Comparison of ENCODE assay signal across 12 mouse cellular contexts in the genomic region with DNA sequence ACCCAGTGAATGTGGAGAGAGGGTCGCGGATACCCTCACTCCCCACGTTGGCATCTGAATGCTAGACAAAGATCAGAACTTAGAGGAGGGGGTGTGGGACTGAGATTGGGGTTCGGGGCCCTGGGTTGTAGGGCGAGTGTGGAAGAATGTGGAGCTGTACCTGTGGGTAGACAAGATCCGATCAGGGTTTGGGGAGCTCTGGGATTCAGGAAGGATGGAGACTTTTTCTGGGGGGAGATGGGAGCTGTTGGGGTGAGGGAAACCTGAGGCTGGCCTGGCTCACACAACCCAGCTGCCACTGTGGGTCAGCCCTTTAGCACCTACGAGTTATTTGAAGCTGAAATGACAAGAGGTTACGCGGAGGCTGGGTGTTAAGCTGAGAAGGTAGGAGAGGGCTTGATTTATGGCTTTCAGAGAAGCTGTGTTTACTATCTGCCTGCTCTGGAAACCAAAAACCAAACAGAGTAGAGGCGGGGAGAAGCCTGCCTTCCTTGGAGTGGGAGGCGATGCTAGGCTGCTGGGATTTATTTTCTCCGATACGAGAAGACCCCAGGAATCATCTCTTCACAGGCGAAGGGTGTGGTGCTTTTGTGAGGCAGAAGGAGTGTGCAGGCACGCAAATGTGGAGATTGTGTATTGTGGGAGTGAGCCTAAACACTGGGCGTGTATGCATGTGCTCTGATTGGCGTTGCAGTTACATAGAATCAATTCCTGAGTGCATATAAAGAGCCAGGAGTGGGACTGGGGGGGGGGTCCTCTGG. TPM values are rescaled to one million over a fixed set of nuclear protein-coding genes. Genes with fewer than 3 reads are reported as not detected.
DNase-seq lines count a peak whose midpoint lies in the region; ATAC-seq and TF ChIP-seq lines count a peak whose summit lies in the region.
"Had no signal": no experiment of that assay in that cellular context is flagged by ENCODE, and none has a peak within 500 bp of the region (broad histone marks: within the 10 kb centered on the region; RNA-seq: fewer than 3 reads in every experiment).

No protein-coding gene starts in this region.

- TF ChIP-seq CTCF in kidney, adult 2 months (conservative IDR thresholded peaks at IDR 0.05; ENCODE audit: insufficient read depth, insufficient read length, low read depth, low read length), result no peak
- no peak for TF ChIP-seq CTCF in liver, postnatal 0 days (IDR thresholded peaks at IDR 0.05; ENCODE audit: low read depth)

- TF ChIP-seq POLR2A in kidney, adult 2 months (IDR thresholded peaks at IDR 0.05; ENCODE audit: low read depth, low read length), result no peak

- ATAC-seq in embryonic facial prominence, embryonic 11.5 days (replicated peaks; ENCODE audit: insufficient number of reproducible peaks, low FRiP score, low TSS enrichment, low read depth), result no peak
- ATAC-seq in hindbrain, embryonic 15.5 days (ENCODE audit: low FRiP score, low read depth), result no peak
- ATAC-seq in liver, postnatal 0 days, result no peak
- ATAC-seq: forebrain, embryonic 13.5 days had no signal

- H3K4me1 ChIP-seq in kidney, adult 2 months (ENCODE audit: control insufficient read depth, insufficient read depth, low read length), result peaks cover 51% of the 10 kb centered on the region
- H3K4me1 ChIP-seq in embryonic facial prominence, embryonic 11.5 days (ENCODE audit: control insufficient read depth, insufficient read depth, low read length), result no peaks in the 10 kb centered on the region; the same call in 1 of the 2 replicates
- peaks cover 29% of the 10 kb centered on the region for H3K4me1 ChIP-seq in hindbrain, embryonic 15.5 days (replicated peaks)
- 0 out of 2 replicates have a peak, but pooled peaks cover 3% of the 10 kb centered on the region for H3K4me1 ChIP-seq in liver, postnatal 0 days (ENCODE audit: insufficient read depth)
- H3K4me1 ChIP-seq: forebrain, embryonic 13.5 days had no signal

- no peaks in the 10 kb centered on the region for H3K9me3 ChIP-seq in embryonic facial prominence, embryonic 11.5 days (replicated peaks; ENCODE audit: control insufficient read depth, low read length)
- H3K9me3 ChIP-seq in hindbrain, embryonic 15.5 days, result no peaks in the 10 kb centered on the region
- no peaks in the 10 kb centered on the region for H3K9me3 ChIP-seq in liver, postnatal 0 days (ENCODE audit: low read length)
- H3K9me3 ChIP-seq: forebrain, embryonic 13.5 days; midbrain, embryonic 10.5 days had no signal

- peak overlapping the region; percentile 43; the same call in 1 of the 2 replicates for H3K9ac ChIP-seq in embryonic facial prominence, embryonic 11.5 days (replicated peaks; ENCODE audit: low read length)
- peak overlapping the region; percentile 65 for H3K9ac ChIP-seq in hindbrain, embryonic 15.5 days
- H3K9ac ChIP-seq in liver, postnatal 0 days (replicated peaks), result no peak overlapping the region
- H3K9ac ChIP-seq: forebrain, embryonic 13.5 days had no signal

- peak overlapping the region; percentile 14 for H3K27ac ChIP-seq in kidney, adult 2 months (ENCODE audit: insufficient read depth, low read depth, low read length)
- H3K27ac ChIP-seq in embryonic facial prominence, embryonic 11.5 days (replicated peaks; ENCODE audit: low read depth, low read length), result 0 out of 2 replicates have a peak overlapping the region, but pooled peaks have one; percentile 28
- H3K27ac ChIP-seq in hindbrain, embryonic 15.5 days (replicated peaks), result peak overlapping the region; percentile 96
- H3K27ac ChIP-seq in liver, postnatal 0 days (ENCODE audit: low read depth), result no peak overlapping the region
- H3K27ac ChIP-seq: forebrain, embryonic 13.5 days; heart, adult 2 months; midbrain, embryonic 10.5 days had no signal

- no peaks in the 10 kb centered on the region for H3K27me3 ChIP-seq in kidney, adult 2 months (replicated peaks; ENCODE audit: control insufficient read depth, insufficient read depth, low read length)
- peaks cover 99% of the 10 kb centered on the region for H3K27me3 ChIP-seq in embryonic facial prominence, embryonic 11.5 days (ENCODE audit: control insufficient read depth, insufficient read depth, low read length)
- H3K27me3 ChIP-seq in hindbrain, embryonic 15.5 days, result peaks cover 56% of the 10 kb centered on the region
- peaks cover 77% of the 10 kb centered on the region for H3K27me3 ChIP-seq in liver, postnatal 0 days (ENCODE audit: insufficient read depth, low read length)

- no peak for TF ChIP-seq EP300 in liver, postnatal 0 days (IDR thresholded peaks at IDR 0.05; ENCODE audit: low read depth)

- H3K4me2 ChIP-seq in embryonic facial prominence, embryonic 11.5 days (ENCODE audit: low read depth, low read length), result peak overlapping the region; percentile 48
- H3K4me2 ChIP-seq in hindbrain, embryonic 15.5 days, result peak overlapping the region; percentile 59
- peak overlapping the region; percentile 50 for H3K4me2 ChIP-seq in liver, postnatal 0 days (ENCODE audit: low read depth, low read length)
- H3K4me2 ChIP-seq: forebrain, embryonic 13.5 days had no signal

- no peak for DNase-seq in kidney, adult 2 months
- DNase-seq in kidney, adult 9 months, result no peak
- DNase-seq in embryonic facial prominence, embryonic 11.5 days (ENCODE audit: low spot score), result no peak
- DNase-seq in liver, postnatal 0 days, result no peak
- DNase-seq in cerebellum, adult 11 months, result no peak
- no peak for DNase-seq in right cerebral cortex, adult 2 months (ENCODE audit: low spot score in 2 of 2)
- DNase-seq: cerebellum, adult 8-10 months; heart, adult 2 months; thymus, adult 2 months had no signal

- WGBS in kidney, adult 2 months, result 48% methylated on average over 17 of the region's 17 CpGs
- WGBS in embryonic facial prominence, embryonic 11.5 days, result 1% methylated on average over 17 of the region's 17 CpGs
- 3% methylated on average over 17 of the region's 17 CpGs for WGBS in hindbrain, embryonic 15.5 days
- WGBS in liver, postnatal 0 days (ENCODE audit: insufficient replicate concordance), result 45% methylated on average over 17 of the region's 17 CpGs

- no peaks in the 10 kb centered on the region for H3K36me3 ChIP-seq in kidney, adult 2 months (ENCODE audit: control insufficient read depth, insufficient read depth, low read length)
- no peaks in the 10 kb centered on the region for H3K36me3 ChIP-seq in embryonic facial prominence, embryonic 11.5 days (replicated peaks; ENCODE audit: control insufficient read depth, insufficient read depth, low read depth, low read length)
- no peaks in the 10 kb centered on the region for H3K36me3 ChIP-seq in hindbrain, embryonic 15.5 days
- no peaks in the 10 kb centered on the region for H3K36me3 ChIP-seq in liver, postnatal 0 days (replicated peaks; ENCODE audit: insufficient read depth, low read length)
- H3K36me3 ChIP-seq: midbrain, embryonic 10.5 days had no signal

- H3K4me3 ChIP-seq in kidney, adult 2 months (ENCODE audit: insufficient read depth, low read depth, low read length), result no peak overlapping the region
- H3K4me3 ChIP-seq in embryonic facial prominence, embryonic 11.5 days (ENCODE audit: low read depth, low read length), result peak overlapping the region; percentile 28
- peak overlapping the region; percentile 43 for H3K4me3 ChIP-seq in hindbrain, embryonic 15.5 days
- H3K4me3 ChIP-seq in liver, postnatal 0 days (ENCODE audit: low read depth, low read length), result peak overlapping the region; percentile 33
- H3K4me3 ChIP-seq: forebrain, embryonic 13.5 days; heart, adult 2 months had no signal

RNA-seq across cellular contexts. Expression of gene Hoxb3, which starts 10.3 kb away (rescaled TPM):
- polyA plus RNA-seq in kidney, adult 2 months (2012; rRNA removed), result 10.1 and 14.1 TPM in 2 replicates
- polyA plus RNA-seq in embryonic facial prominence, embryonic 11.5 days (2014; fragmentation: Nextera tagmentation; extraction: Ambion mirVana), result 0.65 and 0.79 TPM in 2 replicates
- 12.8 and 13.2 TPM in 2 replicates for polyA plus RNA-seq in hindbrain, embryonic 15.5 days (2015; fragmentation: Nextera tagmentation; extraction: Ambion mirVana)
- 0.19 and 0.26 TPM in 2 replicates for polyA plus RNA-seq in liver, postnatal 0 days (2015; fragmentation: Nextera tagmentation; extraction: Ambion mirVana)
- polyA plus RNA-seq: forebrain, embryonic 13.5 days; midbrain, embryonic 10.5 days had no signal

RNA-seq across cellular contexts. Expression of gene Hoxb4, which starts 15.4 kb away (rescaled TPM):
- polyA plus RNA-seq in kidney, adult 2 months (2012; rRNA removed), result 12.6 and 14.6 TPM in 2 replicates
- polyA plus RNA-seq in embryonic facial prominence, embryonic 11.5 days (2014; fragmentation: Nextera tagmentation; extraction: Ambion mirVana), result 0.18 and 0.24 TPM in 2 replicates
- polyA plus RNA-seq in hindbrain, embryonic 15.5 days (2015; fragmentation: Nextera tagmentation; extraction: Ambion mirVana), result 3.5 and 3.8 TPM in 2 replicates
- polyA plus RNA-seq in liver, postnatal 0 days (2015; fragmentation: Nextera tagmentation; extraction: Ambion mirVana), result 0.22 and 0.27 TPM in 2 replicates
- polyA plus RNA-seq: forebrain, embryonic 13.5 days; midbrain, embryonic 10.5 days had no signal

RNA-seq across cellular contexts. Expression of gene Hoxb2, which starts 16.9 kb away (rescaled TPM):
- polyA plus RNA-seq in kidney, adult 2 months (2012; rRNA removed), result 22.8 and 28.4 TPM in 2 replicates
- polyA plus RNA-seq in embryonic facial prominence, embryonic 11.5 days (2014; fragmentation: Nextera tagmentation; extraction: Ambion mirVana), result 6.3 and 8.4 TPM in 2 replicates
- 26.8 and 32.9 TPM in 2 replicates for polyA plus RNA-seq in hindbrain, embryonic 15.5 days (2015; fragmentation: Nextera tagmentation; extraction: Ambion mirVana)
- polyA plus RNA-seq in liver, postnatal 0 days (2015; fragmentation: Nextera tagmentation; extraction: Ambion mirVana), result 0.67 and 1.1 TPM in 2 replicates
- polyA plus RNA-seq: forebrain, embryonic 13.5 days had no signal

RNA-seq across cellular contexts. Expression of gene Hoxb5, which starts 30.3 kb away (rescaled TPM):
- 7.7 and 8.4 TPM in 2 replicates for polyA plus RNA-seq in kidney, adult 2 months (2012; rRNA removed)
- 0.67 and 2.0 TPM in 2 replicates for polyA plus RNA-seq in embryonic facial prominence, embryonic 11.5 days (2014; fragmentation: Nextera tagmentation; extraction: Ambion mirVana)
- polyA plus RNA-seq in hindbrain, embryonic 15.5 days (2015; fragmentation: Nextera tagmentation; extraction: Ambion mirVana), result 115 and 140 TPM in 2 replicates
- polyA plus RNA-seq in liver, postnatal 0 days (2015; fragmentation: Nextera tagmentation; extraction: Ambion mirVana), result 0.75 and 0.91 TPM in 2 replicates
- polyA plus RNA-seq: forebrain, embryonic 13.5 days; midbrain, embryonic 10.5 days had no signal

RNA-seq across cellular contexts. Expression of gene Hoxb1, which starts 32.1 kb away (rescaled TPM):
- polyA plus RNA-seq in kidney, adult 2 months (2012; rRNA removed), result not detected in 2 replicates
- 0.26 and 0.97 TPM in 2 replicates for polyA plus RNA-seq in embryonic facial prominence, embryonic 11.5 days (2014; fragmentation: Nextera tagmentation; extraction: Ambion mirVana)
- 0.30 and 0.52 TPM in 2 replicates for polyA plus RNA-seq in hindbrain, embryonic 15.5 days (2015; fragmentation: Nextera tagmentation; extraction: Ambion mirVana)
- polyA plus RNA-seq in liver, postnatal 0 days (2015; fragmentation: Nextera tagmentation; extraction: Ambion mirVana), result not detected in 2 replicates
- polyA plus RNA-seq: forebrain, embryonic 13.5 days; heart, adult 2 months; thymus, adult 2 months had no signal
